Mouse (Mus musculus): ENCODE data around the gene F8. TPM values are rescaled to one million over a fixed set of nuclear protein-coding genes. Genes with fewer than 3 reads are reported as not detected.
"Not testable (repeated sequence)": the region's sequence is repeated elsewhere in the genome, so short reads cannot be mapped to it uniquely, and the experiment has no call there.

The F8 gene
- polyA plus RNA-seq, 1 experiment from 2014 or later: 1.9 TPM

GRCm38 (mm10) chrX:75271676-75272075 is 110.7 kb downstream of the F8 start:
- no peaks in the 10 kb centered on the region for H3K4me1 ChIP-seq
- 71% methylated on average over 8 of the region's 8 CpGs for WGBS
- no peak overlapping the region for H3K9ac ChIP-seq (replicated peaks)
- H3K4me2 ChIP-seq (replicated peaks): no peak overlapping the region
- H3K9me3 ChIP-seq: no peaks in the 10 kb centered on the region
- no peak for ATAC-seq (ENCODE audit: low FRiP score, low read depth)
- H3K27me3 ChIP-seq: no peaks in the 10 kb centered on the region
- H3K27ac ChIP-seq (replicated peaks): no peak overlapping the region
- H3K4me3 ChIP-seq: no peak overlapping the region
- H3K36me3 ChIP-seq: no peaks in the 10 kb centered on the region

- not testable (repeated sequence) for H3K27ac ChIP-seq (replicated peaks); H3K9ac ChIP-seq (replicated peaks); ATAC-seq (ENCODE audit: low FRiP score, low read depth); H3K4me1 ChIP-seq; H3K9me3 ChIP-seq; H3K27me3 ChIP-seq; H3K4me2 ChIP-seq (replicated peaks); H3K36me3 ChIP-seq; H3K4me3 ChIP-seq
- 70% methylated on average over 8 of the region's 8 CpGs for WGBS
These were observed 148.6 kb downstream of the F8 start for GRCm38 (mm10) chrX:75233603-75234376.

GRCm38 (mm10) chrX:75231456-75231855 is 151.0 kb downstream of the F8 start:
- H3K4me2 ChIP-seq (replicated peaks): no peak overlapping the region
- H3K27me3 ChIP-seq: no peaks in the 10 kb centered on the region
- no peaks in the 10 kb centered on the region for H3K36me3 ChIP-seq
- WGBS: 100% methylated on average over 1 of the region's 1 CpGs
- no peak overlapping the region for H3K4me3 ChIP-seq
- ATAC-seq (ENCODE audit: low FRiP score, low read depth): no peak
- no peak overlapping the region for H3K9ac ChIP-seq (replicated peaks)
- H3K9me3 ChIP-seq: no peaks in the 10 kb centered on the region
- no peaks in the 10 kb centered on the region for H3K4me1 ChIP-seq
- no peak overlapping the region for H3K27ac ChIP-seq (replicated peaks)

GRCm38 (mm10) chrX:75163670-75164069 is 218.7 kb downstream of the F8 start, which contains the start of gene Smim9:
Smim9 (minus strand) TSS chrX:75163770.
- H3K9ac ChIP-seq (replicated peaks): no peak within 1 kb of the TSS
- no peak within 1 kb of the TSS for H3K27ac ChIP-seq (replicated peaks)
- no peaks in the 10 kb centered on the region for H3K36me3 ChIP-seq
- H3K9me3 ChIP-seq: no peaks in the 10 kb centered on the region
- no peak within 1 kb of the TSS for H3K4me2 ChIP-seq (replicated peaks)
- no peak for ATAC-seq (ENCODE audit: low FRiP score, low read depth)
- H3K4me3 ChIP-seq: no peak within 1 kb of the TSS
- no peaks in the 10 kb centered on the region for H3K4me1 ChIP-seq
- no peaks in the 10 kb centered on the region for H3K27me3 ChIP-seq
- 53% methylated on average over 1 of the region's 1 CpGs for WGBS

- Histone ChIP-seq H3K9ac (replicated peaks) (peak overlapping the region; percentile 52), H3K27me3 (no peaks in the 10 kb centered on the region), H3K4me3 (peak overlapping the region; percentile 46), H3K27ac (replicated peaks) (no peak overlapping the region), H3K4me1 (no peaks in the 10 kb centered on the region), H3K4me2 (replicated peaks) (peak overlapping the region; percentile 52), H3K36me3 (no peaks in the 10 kb centered on the region), H3K9me3 (no peaks in the 10 kb centered on the region)
- peak; percentile 89 for ATAC-seq (ENCODE audit: low FRiP score, low read depth)
- 29% methylated on average over 29 of the region's 49 CpGs for WGBS
These were observed 226.7 kb downstream of the F8 start for GRCm38 (mm10) chrX:75155576-75156243.

GRCm38 (mm10) chrX:75152249-75152648 is 230.2 kb downstream of the F8 start:
- Histone ChIP-seq H3K36me3 (no peaks in the 10 kb centered on the region), H3K9me3 (no peaks in the 10 kb centered on the region), H3K4me1 (no peaks in the 10 kb centered on the region), H3K27ac (replicated peaks) (no peak overlapping the region), H3K4me2 (replicated peaks) (no peak overlapping the region), H3K4me3 (no peak overlapping the region), H3K9ac (replicated peaks) (no peak overlapping the region), H3K27me3 (no peaks in the 10 kb centered on the region)
- WGBS: 68% methylated on average over 1 of the region's 1 CpGs
- ATAC-seq (ENCODE audit: low FRiP score, low read depth): no peak

GRCm38 (mm10) chrX:75150304-75150703 is 232.1 kb downstream of the F8 start:
- Histone ChIP-seq H3K27ac (replicated peaks) (no peak overlapping the region), H3K27me3 (no peaks in the 10 kb centered on the region), H3K36me3 (no peaks in the 10 kb centered on the region), H3K4me1 (no peaks in the 10 kb centered on the region), H3K4me3 (no peak overlapping the region), H3K4me2 (replicated peaks) (no peak overlapping the region), H3K9me3 (no peaks in the 10 kb centered on the region), H3K9ac (replicated peaks) (no peak overlapping the region)
- ATAC-seq (ENCODE audit: low FRiP score, low read depth): no peak
- 81% methylated on average over 2 of the region's 2 CpGs for WGBS

- no peaks in the 10 kb centered on the region for H3K36me3 ChIP-seq
- H3K4me3 ChIP-seq: no peak overlapping the region
- H3K4me1 ChIP-seq: no peaks in the 10 kb centered on the region
- ATAC-seq (ENCODE audit: low FRiP score, low read depth): no peak
- no peak overlapping the region for H3K27ac ChIP-seq (replicated peaks)
- no peaks in the 10 kb centered on the region for H3K9me3 ChIP-seq
- 82% methylated on average over 4 of the region's 4 CpGs for WGBS
- H3K27me3 ChIP-seq: no peaks in the 10 kb centered on the region
- H3K9ac ChIP-seq (replicated peaks): no peak overlapping the region
- no peak overlapping the region for H3K4me2 ChIP-seq (replicated peaks)
These were observed 234.0 kb downstream of the F8 start for GRCm38 (mm10) chrX:75148414-75148813.

GRCm38 (mm10) chrX:75143124-75143555 is 239.3 kb downstream of the F8 start:
- ATAC-seq (ENCODE audit: low FRiP score, low read depth): peak; percentile 68
- H3K27me3 ChIP-seq; H3K36me3 ChIP-seq; H3K9ac ChIP-seq (replicated peaks); H3K27ac ChIP-seq (replicated peaks); H3K9me3 ChIP-seq; H3K4me1 ChIP-seq: not testable (repeated sequence)
- peak overlapping the region; percentile 55 for H3K4me2 ChIP-seq (replicated peaks)
- H3K4me3 ChIP-seq: peak overlapping the region; percentile 39
- WGBS: 22% methylated on average over 24 of the region's 42 CpGs

GRCm38 (mm10) chrX:75138182-75138581 is 244.2 kb downstream of the F8 start:
- H3K9me3 ChIP-seq: no peaks in the 10 kb centered on the region
- H3K27ac ChIP-seq (replicated peaks): no peak overlapping the region
- WGBS: 95% methylated on average over 2 of the region's 2 CpGs
- no peak for ATAC-seq (ENCODE audit: low FRiP score, low read depth)
- H3K9ac ChIP-seq (replicated peaks): no peak overlapping the region
- no peaks in the 10 kb centered on the region for H3K27me3 ChIP-seq
- no peak overlapping the region for H3K4me2 ChIP-seq (replicated peaks)
- no peaks in the 10 kb centered on the region for H3K4me1 ChIP-seq
- no peak overlapping the region for H3K4me3 ChIP-seq
- no peaks in the 10 kb centered on the region for H3K36me3 ChIP-seq

GRCm38 (mm10) chrX:75137729-75138128 is 244.7 kb downstream of the F8 start:
- Histone ChIP-seq H3K4me3 (no peak overlapping the region), H3K4me2 (replicated peaks) (no peak overlapping the region), H3K9ac (replicated peaks) (no peak overlapping the region), H3K9me3 (no peaks in the 10 kb centered on the region), H3K4me1 (no peaks in the 10 kb centered on the region), H3K27me3 (no peaks in the 10 kb centered on the region), H3K36me3 (no peaks in the 10 kb centered on the region), H3K27ac (replicated peaks) (no peak overlapping the region)
- WGBS: 83% methylated on average over 2 of the region's 2 CpGs
- no peak for ATAC-seq (ENCODE audit: low FRiP score, low read depth)

- Histone ChIP-seq H3K9me3 (no peaks in the 10 kb centered on the region), H3K4me1 (no peaks in the 10 kb centered on the region), H3K4me2 (replicated peaks) (no peak overlapping the region), H3K36me3 (no peaks in the 10 kb centered on the region), H3K9ac (replicated peaks) (no peak overlapping the region), H3K4me3 (no peak overlapping the region), H3K27me3 (no peaks in the 10 kb centered on the region), H3K27ac (replicated peaks) (no peak overlapping the region)
- ATAC-seq (ENCODE audit: low FRiP score, low read depth): no peak
These were observed 245.5 kb downstream of the F8 start for GRCm38 (mm10) chrX:75136938-75137337.
